Mouse (Mus musculus): ENCODE data around the gene Sult4a1.

Gene Sult4a1

DNA sequence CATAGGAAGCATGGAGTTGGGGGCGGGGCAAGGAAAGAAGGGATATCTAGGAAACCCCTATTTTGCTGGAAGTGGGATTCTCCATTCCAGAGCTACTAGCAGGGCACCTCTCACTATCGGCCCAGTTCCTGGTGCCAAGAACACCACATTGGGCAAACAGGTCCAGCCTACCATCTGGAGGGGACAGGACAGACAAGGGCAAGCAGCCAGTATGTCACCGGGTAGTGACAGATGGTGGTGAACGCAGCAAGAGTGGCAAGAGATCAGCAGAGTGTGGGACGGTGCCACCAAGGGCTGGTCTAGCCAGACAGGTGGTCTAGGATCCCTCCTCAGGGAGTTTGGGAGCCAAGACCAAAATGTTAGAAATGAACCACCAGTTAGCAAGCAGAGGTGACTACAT lies 68.5 kb downstream of the Sult4a1 start:
- no peak for DNase-seq (ENCODE audit: low spot score)

Measured in T-cell, adult 2 months (primary cell).